Mouse (Mus musculus) embryonic fibroblast, embryonic 13.5 days (primary cell): ENCODE measurements around the gene Zfp786.

Experiments used
- CTCF ChIP-seq: IDR thresholded peaks from 2 replicates; pipeline ENCODE4 v1.5.1; 2011; ENCODE audit warnings: mild to moderate bottlenecking, control low read depth, low read length, moderate library complexity, borderline replicate concordance; ENCODE audit not compliant: insufficient read depth
- POLR2A ChIP-seq: IDR thresholded peaks from 2 replicates; pipeline ENCODE4 v1.6.1; 2011; ENCODE audit warnings: low read depth, mild to moderate bottlenecking, control low read depth, low read length, moderate library complexity

GRCm38 (mm10) chr6:47808545-47808944, 22.1 kb downstream of the Zfp786 start:
- TF ChIP-seq CTCF = no peak
- no peak for TF ChIP-seq POLR2A
